26 mouse cellular contexts compared by ENCODE assay signal in the genomic region with DNA sequence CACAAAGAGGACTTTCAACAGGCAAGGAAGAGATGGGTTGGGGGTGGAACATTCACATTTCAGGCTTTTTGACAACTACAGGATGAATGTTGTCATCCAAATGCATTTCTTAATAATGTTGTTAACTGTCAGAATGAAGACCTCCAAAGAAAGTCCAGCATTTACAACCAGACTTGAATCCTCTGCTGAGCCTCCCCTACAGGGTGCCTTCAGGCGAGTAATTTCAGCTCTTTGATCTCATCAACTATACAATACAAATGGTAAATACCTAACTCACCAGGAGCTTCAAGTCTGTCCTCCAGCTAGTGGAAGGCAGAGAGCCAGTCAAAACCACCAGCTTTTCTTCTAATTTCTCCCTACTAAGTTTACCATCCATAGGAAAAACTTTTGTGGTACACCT.
A peak's percentile ranks its signal among the peaks of the same experiment; 100 is the strongest.
DNase-seq lines count a peak whose midpoint lies in the region; ATAC-seq and TF ChIP-seq lines count a peak whose summit lies in the region.
"Had no signal": no experiment of that assay in that cellular context is flagged by ENCODE, and none has a peak within 500 bp of the region (broad histone marks: within the 10 kb centered on the region; RNA-seq: fewer than 3 reads in every experiment).

No protein-coding gene starts in this region.

- H3K4me1 ChIP-seq in midbrain, embryonic 11.5 days (ENCODE audit: control insufficient read depth, insufficient read depth, low read length) = no peaks in the 10 kb centered on the region
- H3K4me1 ChIP-seq in midbrain, postnatal 0 days (ENCODE audit: insufficient read depth, low read length) = no peaks in the 10 kb centered on the region
- no peaks in the 10 kb centered on the region for H3K4me1 ChIP-seq in lung, adult 2 months (ENCODE audit: control insufficient read depth, insufficient read depth, low read length)
- H3K4me1 ChIP-seq: embryonic facial prominence, embryonic 12.5 days; embryonic facial prominence, embryonic 15.5 days; heart, embryonic 10.5 days; heart, embryonic 13.5 days had no signal

- 13% methylated on average over 1 of the region's 1 CpGs for WGBS in midbrain, embryonic 11.5 days
- 23% methylated on average over 1 of the region's 1 CpGs for WGBS in midbrain, postnatal 0 days
- 56% methylated on average over 1 of the region's 1 CpGs for WGBS in lung, adult 2 months

- H3K27me3 ChIP-seq in midbrain, embryonic 11.5 days (ENCODE audit: control insufficient read depth, insufficient read depth, low read length) = no peaks in the 10 kb centered on the region
- no peaks in the 10 kb centered on the region for H3K27me3 ChIP-seq in midbrain, postnatal 0 days (ENCODE audit: insufficient read depth, low read length)
- H3K27me3 ChIP-seq: embryonic facial prominence, embryonic 12.5 days; embryonic facial prominence, embryonic 15.5 days; heart, embryonic 13.5 days had no signal

- peak; percentile 63; the same call in 1 of the 2 replicates for ATAC-seq in midbrain, embryonic 11.5 days (ENCODE audit: low FRiP score)
- no peak for ATAC-seq in midbrain, postnatal 0 days (ENCODE audit: low FRiP score)
- ATAC-seq: forebrain, embryonic 14.5 days; forebrain, postnatal 0 days; hindbrain, postnatal 0 days; inflammation-experienced regulatory T-cells, adult 6 months had no signal

- H3K36me3 ChIP-seq in midbrain, embryonic 11.5 days (ENCODE audit: control insufficient read depth, insufficient read depth, low read length) = no peaks in the 10 kb centered on the region
- H3K36me3 ChIP-seq in midbrain, postnatal 0 days (ENCODE audit: insufficient read depth, low read length) = no peaks in the 10 kb centered on the region
- H3K36me3 ChIP-seq: embryonic facial prominence, embryonic 12.5 days; embryonic facial prominence, embryonic 15.5 days; heart, embryonic 10.5 days; heart, embryonic 13.5 days had no signal

- no peak overlapping the region for H3K9ac ChIP-seq in midbrain, embryonic 11.5 days (ENCODE audit: low read length)
- no peak overlapping the region for H3K9ac ChIP-seq in midbrain, postnatal 0 days (replicated peaks; ENCODE audit: low read length, poor library complexity, severe bottlenecking)
- H3K9ac ChIP-seq: embryonic facial prominence, embryonic 12.5 days; embryonic facial prominence, embryonic 15.5 days; forebrain, postnatal 0 days; heart, embryonic 13.5 days; hindbrain, embryonic 14.5 days had no signal

- H3K4me2 ChIP-seq in midbrain, embryonic 11.5 days = no peak overlapping the region
- no peak overlapping the region for H3K4me2 ChIP-seq in midbrain, postnatal 0 days (ENCODE audit: low read depth, low read length, poor library complexity, severe bottlenecking)
- H3K4me2 ChIP-seq: embryonic facial prominence, embryonic 12.5 days; embryonic facial prominence, embryonic 15.5 days; heart, embryonic 13.5 days; hindbrain, embryonic 14.5 days had no signal

- no peak for TF ChIP-seq CTCF in midbrain, postnatal 0 days (IDR thresholded peaks at IDR 0.05)
- TF ChIP-seq CTCF in lung, adult 2 months (IDR thresholded peaks at IDR 0.05; ENCODE audit: insufficient read depth, low read length) = no peak

- no peak overlapping the region for H3K27ac ChIP-seq in midbrain, embryonic 11.5 days (ENCODE audit: low read depth, low read length)
- no peak overlapping the region for H3K27ac ChIP-seq in midbrain, postnatal 0 days (ENCODE audit: low read depth, low read length)
- H3K27ac ChIP-seq: embryonic facial prominence, embryonic 12.5 days; embryonic facial prominence, embryonic 15.5 days; heart, adult 2 months; heart, embryonic 10.5 days; heart, embryonic 13.5 days; hindbrain, embryonic 14.5 days; hindbrain, postnatal 0 days had no signal

- no peak for TF ChIP-seq POLR2A in lung, adult 2 months (IDR thresholded peaks at IDR 0.05; ENCODE audit: borderline replicate concordance, extremely low read depth, low read depth, low read length)

- H3K9me3 ChIP-seq in midbrain, embryonic 11.5 days (ENCODE audit: control insufficient read depth, low read length) = no peaks in the 10 kb centered on the region
- H3K9me3 ChIP-seq in midbrain, postnatal 0 days (ENCODE audit: low read length) = no peaks in the 10 kb centered on the region
- H3K9me3 ChIP-seq: embryonic facial prominence, embryonic 12.5 days; embryonic facial prominence, embryonic 15.5 days; heart, embryonic 10.5 days; heart, embryonic 13.5 days had no signal

- no peak overlapping the region for H3K4me3 ChIP-seq in midbrain, embryonic 11.5 days (ENCODE audit: low read depth, low read length)
- H3K4me3 ChIP-seq in midbrain, postnatal 0 days (ENCODE audit: low read depth, low read length) = no peak overlapping the region
- no peak overlapping the region for H3K4me3 ChIP-seq in lung, adult 2 months (replicated peaks; ENCODE audit: extremely low read depth, low read depth, low read length)
- H3K4me3 ChIP-seq: embryonic facial prominence, embryonic 12.5 days; embryonic facial prominence, embryonic 15.5 days; heart, adult 2 months; heart, embryonic 10.5 days; heart, embryonic 13.5 days had no signal

- no peak for DNase-seq in midbrain, embryonic 11.5 days (ENCODE audit: low spot score, missing footprints)
- DNase-seq in midbrain, postnatal 0 days (ENCODE audit: low spot score) = no peak
- peak; percentile 8 for DNase-seq in Muller cell, postnatal 12 days (ENCODE audit: inconsistent ontology term)
- DNase-seq in forelimb bud, embryonic 11.5 days (ENCODE audit: low read depth, low spot score) = peak; percentile 2
- DNase-seq in lung, postnatal 14 days = no peak
- no peak for DNase-seq in lung, adult 2 months
- DNase-seq: adrenal gland, adult 2 months; adrenal gland, postnatal 14 days; cerebellum, adult 11 months; cerebellum, adult 2 months; cerebellum, adult 9-11 months; cerebellum, postnatal 25 days; forebrain, postnatal 0 days; gastrocnemius, postnatal 10 days; gastrocnemius, postnatal 36 days; heart, adult 2 months; heart, postnatal 14 days; heart, postnatal 4 days had no signal

Comparison
In these comparisons a context has a peak if more than half of its experiments do, and no peak if none do; other contexts are left out.
1. DNase-seq: peak in Muller cell, postnatal 12 days (single experiment) and forelimb bud, embryonic 11.5 days (single experiment); none in midbrain, embryonic 11.5 days (single experiment), midbrain, postnatal 0 days (single experiment), lung, postnatal 14 days (single experiment) and lung, adult 2 months (single experiment).